Mouse (Mus musculus) stomach, embryonic 16.5 days (tissue): ENCODE measurements around the gene Snip1. TPM values are rescaled to one million over a fixed set of nuclear protein-coding genes. Genes with fewer than 3 reads are reported as not detected.
A peak's percentile ranks its signal among the peaks of the same experiment; 100 is the strongest.

Experiments
- ATAC-seq: fragments of 200-750 bp; cut with Nextera tagmentation; 2 replicates; pipeline ENCODE4 v1.8.0; 2017; ENCODE audit warnings: moderate number of reproducible peaks, moderate TSS enrichment; ENCODE audit not compliant: insufficient read depth, low FRiP score
- H3K27ac ChIP-seq: fragments of 300-500 bp; sonication (generic); 2 replicates; pipeline ENCODE4 v1.5.1; 2014; ENCODE audit warnings: low read length
- H3K27me3 ChIP-seq: fragments of 300-500 bp; sonication (generic); 2 replicates; pipeline ENCODE4 v1.6.1; 2014; ENCODE audit warnings: low read length, control low read depth, mixed read lengths; ENCODE audit not compliant: control insufficient read depth, insufficient read depth
- H3K36me3 ChIP-seq: fragments of 300-500 bp; sonication (generic); 2 replicates; pipeline ENCODE4 v1.6.1; 2014; ENCODE audit warnings: low read length; ENCODE audit not compliant: control insufficient read depth, insufficient read depth
- H3K4me1 ChIP-seq: fragments of 300-500 bp; sonication (generic); 2 replicates; pipeline ENCODE4 v1.6.1; 2014; ENCODE audit warnings: low read length, control low read depth, mixed read lengths; ENCODE audit not compliant: control insufficient read depth, insufficient read depth
- H3K4me2 ChIP-seq: fragments of 300-500 bp; sonication (generic); 2 replicates; pipeline ENCODE4 v1.6.1; 2014; ENCODE audit warnings: low read depth, low read length, mixed read lengths
- H3K4me3 ChIP-seq: fragments of 300-500 bp; sonication (generic); replicated peaks from 2 replicates; pipeline ENCODE4 v1.5.1; 2014; ENCODE audit warnings: mild to moderate bottlenecking, low read length
- H3K9ac ChIP-seq: fragments of 300-500 bp; sonication (generic); 2 replicates; pipeline ENCODE4 v1.6.1; 2014; ENCODE audit warnings: low read length
- H3K9me3 ChIP-seq: fragments of 300-500 bp; sonication (generic); replicated peaks from 2 replicates; pipeline ENCODE4 v1.6.1; 2016; ENCODE audit warnings: low read length, control low read depth; ENCODE audit not compliant: control insufficient read depth
- WGBS: fragments of 180-500 bp; shearing (Covaris S2); extraction: QIAGEN DNeasy Blood & Tissue Kit; methylation state at CpG from one replicate; pipeline ENCODE4 v1.1.7; 2014; 5-methylcytosine and 5-hydroxymethylcytosine counted together
- polyA plus RNA-seq: library from polyadenylated mRNA; unstranded; fragments of >200 nt; fragmentation: Nextera tagmentation; extraction: Ambion mirVana; gene quantifications from 2 replicates; pipeline ENCODE4 v1.2.1, GENCODE M21; 2015

Snip1 gene
- polyA plus RNA-seq, 1 experiment from 2014 or later = 20.5 TPM

DNA sequence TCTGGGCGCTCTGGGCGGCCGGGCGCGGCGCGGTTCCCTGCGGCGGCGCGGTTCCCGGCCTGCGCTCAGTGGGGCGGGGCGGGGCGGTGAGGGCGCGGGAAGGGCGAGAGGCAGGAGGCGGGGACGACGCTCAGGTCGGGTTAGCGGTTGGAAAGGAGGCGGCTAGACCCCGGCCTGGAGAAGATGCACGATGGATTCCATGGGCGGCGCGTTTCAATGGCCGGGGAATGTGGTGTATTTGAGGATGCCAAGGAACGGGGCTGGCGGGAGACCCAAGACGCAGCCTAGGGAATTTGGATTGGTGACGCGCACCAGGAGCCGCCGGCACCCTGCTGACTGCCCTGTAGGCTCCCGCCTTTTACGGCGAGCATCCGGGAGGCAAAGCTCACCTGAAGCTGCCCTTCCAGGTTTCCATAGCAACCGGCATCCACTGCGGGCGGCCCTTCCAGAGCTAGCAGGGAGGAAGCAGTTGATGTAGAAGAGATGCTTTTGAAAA, 18.9 kb downstream of the Snip1 start:
- H3K36me3 ChIP-seq = peaks cover 5% of the 10 kb centered on the region; the same call in 1 of the 2 replicates
- peak; percentile 94 for ATAC-seq
- H3K27ac ChIP-seq = peak overlapping the region; percentile 98
- no peaks in the 10 kb centered on the region for H3K9me3 ChIP-seq
- peak overlapping the region; percentile 85 for H3K4me3 ChIP-seq
- peak overlapping the region; percentile 87 for H3K4me2 ChIP-seq
- peaks cover 11% of the 10 kb centered on the region; the same call in 1 of the 2 replicates for H3K4me1 ChIP-seq
- H3K9ac ChIP-seq = peak overlapping the region; percentile 97
- no peaks in the 10 kb centered on the region for H3K27me3 ChIP-seq
- under 1% methylated on average over 45 of the region's 45 CpGs for WGBS

DNA sequence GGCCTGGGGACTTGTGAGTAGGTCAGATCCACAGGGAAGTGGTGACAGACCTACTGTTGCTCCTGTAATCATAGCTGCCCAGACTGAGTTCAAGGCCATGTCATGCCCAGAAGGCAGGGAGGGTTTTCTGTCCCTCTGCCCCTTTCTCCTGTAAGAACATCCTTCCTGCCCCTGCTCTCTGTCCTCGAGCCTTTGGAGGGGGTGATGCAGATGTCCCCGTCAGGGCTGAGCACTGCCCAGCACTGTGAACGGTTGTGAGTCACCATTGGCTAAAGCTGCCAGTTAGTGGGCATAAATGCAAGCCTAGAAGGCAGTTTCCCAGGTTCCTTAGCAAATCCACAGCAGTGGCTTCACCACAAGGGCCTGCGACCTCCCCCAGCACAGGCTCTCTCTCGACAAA, 26.6 kb downstream of the Snip1 start:
- no peak overlapping the region for H3K9ac ChIP-seq
- peaks cover 6% of the 10 kb centered on the region; the same call in 1 of the 2 replicates for H3K36me3 ChIP-seq
- H3K27ac ChIP-seq = no peak overlapping the region
- WGBS = 86% methylated on average over 5 of the region's 5 CpGs
- ATAC-seq = no peak; the same call in 1 of the 2 replicates
- H3K27me3 ChIP-seq = no peaks in the 10 kb centered on the region
- no peaks in the 10 kb centered on the region for H3K4me1 ChIP-seq
- no peak overlapping the region for H3K4me2 ChIP-seq
- H3K9me3 ChIP-seq = no peaks in the 10 kb centered on the region
- H3K4me3 ChIP-seq = no peak overlapping the region

DNA sequence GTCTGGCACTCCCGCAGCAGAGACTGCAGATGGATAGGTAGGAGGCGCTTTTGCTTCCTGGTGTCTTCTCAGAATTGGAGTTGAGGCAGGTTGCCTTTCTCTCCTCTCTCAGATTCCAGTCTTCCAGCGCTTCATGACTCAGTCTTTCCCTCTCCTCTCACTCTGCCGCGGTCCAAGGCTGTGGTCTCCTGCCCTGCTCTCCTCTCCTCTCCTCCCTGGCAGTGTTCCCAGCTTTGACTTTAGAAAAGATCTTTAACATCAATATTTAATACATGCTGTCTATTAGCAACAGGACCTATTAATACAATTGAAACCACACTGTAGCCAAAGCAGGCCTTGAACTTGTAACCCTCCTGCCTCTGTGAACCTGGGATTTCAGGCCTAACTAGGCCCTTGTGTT, 29.6 kb downstream of the Snip1 start:
- Histone ChIP-seq H3K4me3 (no peak overlapping the region), H3K9ac (no peak overlapping the region), H3K9me3 (no peaks in the 10 kb centered on the region), H3K27me3 (no peaks in the 10 kb centered on the region), H3K27ac (no peak overlapping the region), H3K36me3 (no peaks in the 10 kb centered on the region), H3K4me1 (no peaks in the 10 kb centered on the region), H3K4me2 (no peak overlapping the region)
- no peak for ATAC-seq
- WGBS = 82% methylated on average over 5 of the region's 5 CpGs

DNA sequence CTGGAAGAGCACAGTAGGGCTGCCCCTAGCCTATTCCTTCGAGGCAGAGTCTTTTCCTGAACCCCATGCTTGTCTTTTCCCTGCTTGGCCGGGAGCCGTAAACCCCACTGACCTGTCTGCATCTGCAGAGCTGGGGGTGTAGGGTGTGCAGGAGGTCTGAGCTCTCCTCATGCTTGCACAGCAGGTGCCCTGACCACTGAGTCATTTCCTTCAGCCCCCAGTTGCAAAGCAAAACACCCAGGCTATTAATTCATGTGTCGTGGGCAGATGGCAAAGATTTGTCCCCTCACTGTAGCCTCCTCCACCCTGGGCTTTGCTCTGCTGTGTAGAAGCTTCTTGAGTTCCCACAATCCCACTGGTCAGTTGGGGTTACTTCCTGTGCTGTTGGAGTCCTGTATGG, 30.9 kb downstream of the Snip1 start:
- no peak overlapping the region for H3K9ac ChIP-seq
- H3K36me3 ChIP-seq = no peaks in the 10 kb centered on the region
- H3K9me3 ChIP-seq = no peaks in the 10 kb centered on the region
- no peaks in the 10 kb centered on the region for H3K4me1 ChIP-seq
- no peak overlapping the region for H3K27ac ChIP-seq
- H3K4me3 ChIP-seq = no peak overlapping the region
- ATAC-seq = no peak
- H3K4me2 ChIP-seq = no peak overlapping the region
- WGBS = 83% methylated on average over 4 of the region's 4 CpGs
- H3K27me3 ChIP-seq = no peaks in the 10 kb centered on the region

DNA sequence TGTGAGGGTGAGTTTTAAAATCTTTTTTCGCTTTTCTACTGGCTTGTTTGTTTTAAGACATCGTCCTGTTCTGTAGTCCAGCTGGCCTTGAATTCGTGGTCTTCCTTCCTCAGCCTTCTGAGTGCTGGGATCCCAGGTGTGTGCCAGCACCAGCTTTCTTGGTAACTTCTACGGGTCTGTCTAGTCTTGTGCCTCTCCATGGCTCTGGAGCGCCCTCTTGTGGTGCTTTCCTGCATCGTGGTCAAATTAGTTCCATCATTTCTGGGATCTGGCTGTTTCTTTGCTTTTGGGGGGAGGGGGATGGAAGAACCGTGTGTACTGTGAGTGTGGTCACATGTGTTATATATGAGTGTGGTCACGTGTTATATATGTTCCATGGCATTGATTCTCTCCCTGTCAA, 33.0 kb downstream of the Snip1 start:
- no peak overlapping the region for H3K4me3 ChIP-seq
- no peak overlapping the region for H3K27ac ChIP-seq
- H3K9me3 ChIP-seq = no peaks in the 10 kb centered on the region
- no peaks in the 10 kb centered on the region for H3K36me3 ChIP-seq
- ATAC-seq = peak; percentile 58; the same call in 1 of the 2 replicates
- 5% methylated on average over 8 of the region's 8 CpGs for WGBS
- no peaks in the 10 kb centered on the region for H3K4me1 ChIP-seq
- H3K4me2 ChIP-seq = no peak overlapping the region
- no peak overlapping the region for H3K9ac ChIP-seq
- no peaks in the 10 kb centered on the region for H3K27me3 ChIP-seq

DNA sequence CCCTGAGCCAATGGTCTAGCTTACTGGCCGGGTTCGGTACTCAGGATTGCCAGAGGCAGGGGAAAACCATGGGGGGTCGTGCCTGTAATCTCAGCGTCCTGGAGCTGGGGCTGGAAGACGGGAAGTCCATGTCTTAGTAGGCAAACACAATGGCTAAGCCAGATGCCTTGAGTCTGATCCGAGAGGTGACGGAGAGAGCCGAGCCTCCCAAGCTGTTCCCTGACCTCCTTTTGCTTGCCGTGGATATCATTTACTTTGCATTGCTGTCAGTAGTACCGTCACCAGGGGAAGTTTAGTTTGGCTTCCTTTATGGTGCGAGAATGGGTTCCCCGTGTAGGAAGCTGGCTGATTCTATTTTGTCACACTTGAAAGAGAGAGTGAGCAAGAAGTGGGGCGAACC, 34.9 kb downstream of the Snip1 start:
- no peak for ATAC-seq
- WGBS = 77% methylated on average over 13 of the region's 13 CpGs
- no peak overlapping the region for H3K27ac ChIP-seq

DNA sequence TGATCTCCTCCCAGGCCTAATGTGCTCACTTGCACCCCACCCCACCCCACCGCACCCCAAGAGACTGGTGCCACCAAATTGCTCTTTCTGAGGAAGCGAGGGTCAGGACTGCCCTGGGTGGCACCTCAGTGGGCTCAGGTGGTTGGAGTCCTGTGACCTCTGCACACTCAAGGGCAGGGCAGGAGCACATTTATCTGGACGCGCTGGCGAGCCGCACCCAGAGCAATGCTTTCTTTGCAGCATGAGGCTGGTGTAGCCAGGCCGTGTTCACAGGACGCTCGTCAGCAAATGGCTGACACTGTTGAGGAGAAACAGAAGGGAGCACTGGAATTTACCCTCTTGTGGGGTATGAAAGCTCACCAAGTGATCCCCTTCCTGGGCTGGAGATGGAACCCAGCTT, 38.9 kb downstream of the Snip1 start:
- Histone ChIP-seq H3K27me3 (no peaks in the 10 kb centered on the region), H3K9me3 (no peaks in the 10 kb centered on the region), H3K4me1 (no peaks in the 10 kb centered on the region), H3K9ac (no peak overlapping the region), H3K4me3 (no peak overlapping the region), H3K4me2 (no peak overlapping the region), H3K27ac (no peak overlapping the region), H3K36me3 (0 out of 2 replicates have a peak, but pooled peaks cover 4% of the 10 kb centered on the region)
- no peak for ATAC-seq
- WGBS = 82% methylated on average over 9 of the region's 9 CpGs

More for the DNA sequence above, 34.9 kb downstream of the Snip1 start:
- Histone ChIP-seq H3K36me3 (0 out of 2 replicates have a peak, but pooled peaks cover 4% of the 10 kb centered on the region), H3K27me3 (no peaks in the 10 kb centered on the region), H3K4me1 (no peaks in the 10 kb centered on the region), H3K9me3 (no peaks in the 10 kb centered on the region), H3K4me3 (no peak overlapping the region), H3K4me2 (no peak overlapping the region), H3K9ac (no peak overlapping the region)

DNA sequence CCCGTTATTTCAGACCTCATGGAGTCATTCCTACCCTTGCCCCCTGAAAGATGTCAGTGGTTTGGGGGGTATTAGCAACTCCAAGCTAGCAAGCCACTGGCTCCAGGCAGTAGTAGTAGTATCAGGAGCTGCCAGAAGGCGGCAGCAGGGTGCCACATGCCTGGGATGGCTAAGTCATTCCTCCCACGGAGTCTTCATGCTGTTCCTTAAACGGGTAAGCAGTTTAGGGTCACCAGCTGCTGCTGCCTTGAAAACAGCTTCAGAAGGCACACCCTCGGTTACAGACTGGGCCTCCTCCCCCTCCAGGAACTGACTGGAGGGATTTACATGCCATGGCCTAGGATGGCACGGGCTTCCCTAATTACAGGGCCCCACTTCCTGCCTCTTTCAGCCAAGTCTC, 48.2 kb downstream of the Snip1 start:
- Histone ChIP-seq H3K4me1 (peaks cover 29% of the 10 kb centered on the region), H3K4me3 (no peak overlapping the region), H3K9ac (peak overlapping the region; percentile 43), H3K36me3 (no peaks in the 10 kb centered on the region; the same call in 1 of the 2 replicates), H3K27ac (peak overlapping the region; percentile 58; the same call in 1 of the 2 replicates), H3K4me2 (no peak overlapping the region), H3K9me3 (no peaks in the 10 kb centered on the region), H3K27me3 (no peaks in the 10 kb centered on the region)
- 8% methylated on average over 6 of the region's 6 CpGs for WGBS
- peak; percentile 46; the same call in 1 of the 2 replicates for ATAC-seq

DNA sequence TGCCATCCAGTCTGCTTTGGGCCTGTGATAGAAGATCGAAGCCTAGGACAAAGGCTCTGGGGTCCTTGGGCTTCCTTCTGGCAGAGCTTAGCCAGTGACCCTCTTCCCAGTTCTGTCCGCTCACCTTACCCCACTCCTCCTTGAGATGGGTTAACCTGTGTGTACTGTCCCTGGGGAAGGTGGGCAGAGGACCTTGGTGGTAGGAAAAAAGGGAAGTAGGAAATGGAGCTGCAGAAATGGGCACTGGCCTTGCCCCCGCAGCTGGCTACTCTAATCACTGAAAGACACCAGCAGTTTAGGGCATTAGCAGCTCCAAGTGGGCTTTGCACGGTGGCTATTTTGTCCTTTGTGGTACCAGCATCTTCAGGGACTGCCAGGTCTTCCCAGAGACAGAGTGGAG, 48.6 kb downstream of the Snip1 start:
- Histone ChIP-seq H3K9ac (peak overlapping the region; percentile 43), H3K27me3 (no peaks in the 10 kb centered on the region), H3K4me2 (no peak overlapping the region; the same call in 1 of the 2 replicates), H3K4me3 (no peak overlapping the region), H3K4me1 (peaks cover 29% of the 10 kb centered on the region), H3K27ac (peak overlapping the region; percentile 58), H3K36me3 (no peaks in the 10 kb centered on the region; the same call in 1 of the 2 replicates), H3K9me3 (no peaks in the 10 kb centered on the region)
- WGBS = 73% methylated on average over 4 of the region's 4 CpGs
- no peak for ATAC-seq
